Mouse (Mus musculus) CH12.LX (cell line): Measurements from ENCODE around the gene Cux1. TPM values are rescaled to one million over a fixed set of nuclear protein-coding genes. Genes with fewer than 3 reads are reported as not detected.

Experiments used
- DNase-seq: peaks from one replicate; pipeline ENCODE4 v3.0.0-alpha.2; 2013; ENCODE audit errors: extremely low read depth
- H3K27ac ChIP-seq: 2 replicates; pipeline ENCODE4 v1.5.1; 2012; ENCODE audit warnings: low read depth, mild to moderate bottlenecking, control low read depth, moderate library complexity; ENCODE audit not compliant: insufficient read depth
- H3K27me3 ChIP-seq: replicated peaks from 2 replicates; pipeline ENCODE3; 2012; ENCODE audit warnings: inconsistent platforms
- H3K36me3 ChIP-seq, 2 experiments: replicated peaks in 1 of 2; 2 replicates each; pipeline versions ENCODE3 to v1.6.1; 2012; ENCODE audit warnings: inconsistent platforms in 1 of 2, low read length in 1 of 2, mild to moderate bottlenecking in 1 of 2, mixed read lengths in 1 of 2, moderate library complexity in 1 of 2; ENCODE audit not compliant: control insufficient read depth in 1 of 2, insufficient read depth in 1 of 2
- H3K4me1 ChIP-seq, 2 experiments: 2 replicates each; pipeline ENCODE4 v1.6.1; 2012; ENCODE audit warnings: inconsistent platforms in 1 of 2, moderate library complexity in 1 of 2; ENCODE audit not compliant: insufficient read depth in 2 of 2, control insufficient read depth in 1 of 2
- H3K4me2 ChIP-seq: 2 replicates; pipeline ENCODE4 v1.6.1; 2012; ENCODE audit warnings: low read depth, mild to moderate bottlenecking, control low read depth; ENCODE audit not compliant: poor library complexity, insufficient read depth, severe bottlenecking
- H3K4me3 ChIP-seq, 3 experiments: fragments of 150-350 bp in 1 of 3; sonication (generic) in 1 of 3; replicated peaks in 1 of 3; 2 replicates each; pipeline versions ENCODE3 to v1.5.1; 2011 to 2012; ENCODE audit warnings: low read depth in 2 of 3, low read length in 2 of 3, mild to moderate bottlenecking in 2 of 3, moderate library complexity in 2 of 3, control low read depth in 1 of 3, improper control_type of control experiment in 1 of 3, inconsistent platforms in 1 of 3, mixed read lengths in 1 of 3; ENCODE audit not compliant: poor library complexity in 1 of 3
- H3K79me2 ChIP-seq: replicated peaks from 2 replicates; pipeline ENCODE4 v1.6.1; 2012; ENCODE audit warnings: mild to moderate bottlenecking, moderate library complexity; ENCODE audit not compliant: control insufficient read depth, poor library complexity, insufficient read depth, severe bottlenecking; ENCODE audit errors: extremely low read depth
- H3K9ac ChIP-seq: 2 replicates; pipeline ENCODE4 v1.6.1; 2012; ENCODE audit warnings: low read depth, mild to moderate bottlenecking, control low read depth, moderate library complexity; ENCODE audit not compliant: insufficient read depth
- H3K9me3 ChIP-seq: replicated peaks from 2 replicates; pipeline ENCODE3; 2012; ENCODE audit warnings: low read length, inconsistent platforms, mixed read lengths
- CHD2 ChIP-seq: IDR thresholded peaks from 2 replicates; pipeline ENCODE4 v1.6.1; 2011; ENCODE audit warnings: low read length, improper control_type of control experiment
- CTCF ChIP-seq, 2 experiments: IDR thresholded peaks in 1 of 2; conservative IDR thresholded peaks in 1 of 2; 2 replicates each; pipeline ENCODE4 v1.5.1; 2011 to 2012; ENCODE audit warnings: low read depth in 2 of 2, low read length in 2 of 2, improper control_type of control experiment in 1 of 2, inconsistent platforms in 1 of 2, mild to moderate bottlenecking in 1 of 2, moderate library complexity in 1 of 2
- ELF1 ChIP-seq: IDR thresholded peaks from 2 replicates; pipeline ENCODE4 v1.6.1; 2014; ENCODE audit warnings: low read depth, mild to moderate bottlenecking, inconsistent platforms, low read length, improper control_type of control experiment
- EP300 ChIP-seq: IDR thresholded peaks from 2 replicates; pipeline ENCODE4 v1.6.1; 2011; ENCODE audit warnings: low read length, improper control_type of control experiment
- ETS1 ChIP-seq: conservative IDR thresholded peaks from 2 replicates; pipeline ENCODE4 v1.6.1; 2012; ENCODE audit warnings: low read depth, mild to moderate bottlenecking, inconsistent platforms, low read length, improper control_type of control experiment, moderate library complexity
- HCFC1 ChIP-seq: IDR thresholded peaks from 2 replicates; pipeline ENCODE4 v1.6.1; 2012; ENCODE audit warnings: low read depth, mild to moderate bottlenecking, inconsistent platforms, low read length, improper control_type of control experiment
- KAT2A ChIP-seq: IDR thresholded peaks from 2 replicates; pipeline ENCODE4 v1.6.1; 2012; ENCODE audit warnings: low read length, improper control_type of control experiment, inconsistent platforms; ENCODE audit not compliant: insufficient replicate concordance
- MAX ChIP-seq: IDR thresholded peaks from 2 replicates; pipeline ENCODE4 v1.6.1; 2011; ENCODE audit warnings: low read length, improper control_type of control experiment
- MEF2A ChIP-seq: IDR thresholded peaks from 2 replicates; pipeline ENCODE4 v1.6.1; 2014; ENCODE audit warnings: low read depth, mild to moderate bottlenecking, inconsistent platforms, low read length, improper control_type of control experiment, borderline replicate concordance
- MXI1 ChIP-seq: IDR thresholded peaks from 2 replicates; pipeline ENCODE4 v1.6.1; 2011; ENCODE audit warnings: mild to moderate bottlenecking, low read depth, low read length, improper control_type of control experiment
- MYC ChIP-seq: IDR thresholded peaks from 2 replicates; pipeline ENCODE4 v1.6.1; 2011; ENCODE audit warnings: low read depth, mild to moderate bottlenecking, improper control_type of control experiment, low read length
- NELFE ChIP-seq: IDR thresholded peaks from 2 replicates; pipeline ENCODE4 v1.6.1; 2011; ENCODE audit warnings: low read depth, low read length, improper control_type of control experiment
- NRF1 ChIP-seq: IDR thresholded peaks from 2 replicates; pipeline ENCODE4 v1.6.1; 2014; ENCODE audit warnings: low read depth, mild to moderate bottlenecking, inconsistent platforms, low read length, improper control_type of control experiment, moderate library complexity
- PAX5 ChIP-seq: IDR thresholded peaks from 2 replicates; pipeline ENCODE4 v1.6.1; 2012; ENCODE audit warnings: low read length, inconsistent platforms, mixed read lengths
- RAD21 ChIP-seq: IDR thresholded peaks from 2 replicates; pipeline ENCODE4 v1.6.1; 2011; ENCODE audit warnings: low read depth, mild to moderate bottlenecking, low read length, improper control_type of control experiment, moderate library complexity
- RCOR1 ChIP-seq: conservative IDR thresholded peaks from 2 replicates; pipeline ENCODE4 v1.6.1; 2012; ENCODE audit warnings: low read depth, mild to moderate bottlenecking, inconsistent platforms, low read length, improper control_type of control experiment
- TBP ChIP-seq: conservative IDR thresholded peaks from 2 replicates; pipeline ENCODE4 v1.6.1; 2011; ENCODE audit warnings: low read depth, low read length, improper control_type of control experiment
- TCF12 ChIP-seq: IDR thresholded peaks from 2 replicates; pipeline ENCODE4 v1.6.1; 2014; ENCODE audit warnings: low read depth, mild to moderate bottlenecking, inconsistent platforms, low read length, improper control_type of control experiment
- UBTF ChIP-seq: IDR thresholded peaks from 2 replicates; pipeline ENCODE4 v1.6.1; 2012; ENCODE audit warnings: low read depth, mild to moderate bottlenecking, inconsistent platforms, low read length, improper control_type of control experiment, moderate library complexity
- USF1 ChIP-seq: IDR thresholded peaks from 2 replicates; pipeline ENCODE4 v1.6.1; 2014; ENCODE audit warnings: low read depth, mild to moderate bottlenecking, inconsistent platforms, low read length, improper control_type of control experiment
- ZC3H11A ChIP-seq: IDR thresholded peaks from 2 replicates; pipeline ENCODE4 v1.6.1; 2012; ENCODE audit warnings: low read depth, mild to moderate bottlenecking, inconsistent platforms, low read length, improper control_type of control experiment
- ZKSCAN1 ChIP-seq: IDR thresholded peaks from 2 replicates; pipeline ENCODE4 v1.6.1; 2012; ENCODE audit warnings: low read depth, inconsistent platforms, low read length, improper control_type of control experiment, borderline replicate concordance
- ZMIZ1 ChIP-seq: IDR thresholded peaks from 2 replicates; pipeline ENCODE4 v1.6.1; 2012; ENCODE audit warnings: low read depth, mild to moderate bottlenecking, inconsistent platforms, low read length, improper control_type of control experiment
- ZNF384 ChIP-seq: IDR thresholded peaks from 2 replicates; pipeline ENCODE4 v1.6.1; 2012; ENCODE audit warnings: low read depth, low read length, improper control_type of control experiment, inconsistent platforms
- dilution Hi-C: fragments of 300-500 bp; cut with MboI; formaldehyde crosslinking; loops from 2 replicates; pipeline ENCODE4 v1.14.3; 2020; ENCODE audit warnings: low sequenced_read_pairs; ENCODE audit not compliant: extremely low pct_unique_long_range_greater_than_20kb, extremely low pct_ligation_motif_present
- in situ Hi-C: fragments of 300-500 bp; cut with MboI; formaldehyde crosslinking; loops from 3 replicates; pipeline ENCODE4 v1.14.3; 2019; ENCODE audit warnings: low sequenced_read_pairs, low pct_ligation_motif_present, low pct_unique_long_range_greater_than_20kb, mixed read lengths
- polyA plus RNA-seq: library from polyadenylated mRNA; unstranded; fragments of >175 nt; gene quantifications from 2 replicates; pipeline ENCODE4 v1.2.1, GENCODE M21; 2012; ENCODE audit warnings: low read depth; ENCODE audit not compliant: insufficient read length
- total RNA-seq, 2 experiments: library from RNA; depleted of rRNA; stranded (reverse); fragments of 300-350 nt in 1 of 2; fragments of >200 nt in 1 of 2; gene quantifications; 2 replicates each; pipeline ENCODE4 v1.2.3; 2012 to 2014

The Cux1 gene
- total and polyA plus RNA-seq, 3 experiments, result 12.4 to 21.9 (median 19.6) TPM

GRCm38 (mm10) chr5:136396256-136396655, 171.0 kb downstream of the Cux1 start:
- in situ Hi-C loops, result no loop called here
- Histone ChIP-seq H3K9me3 (no peaks in the 10 kb centered on the region), H3K9ac (no peak overlapping the region), H3K4me3 (no peak overlapping the region), H3K4me1 (peaks cover 20 to 42% of the 10 kb centered on the region in 2 experiments)
- no peak for TF ChIP-seq ETS1
- no peak for TF ChIP-seq ZMIZ1
- TF ChIP-seq UBTF, result no peak
- no peak for TF ChIP-seq NRF1
- TF ChIP-seq MYC, result no peak
- no peak for TF ChIP-seq PAX5
- no peak for TF ChIP-seq ELF1
- no peak for TF ChIP-seq ZC3H11A
- no peak for TF ChIP-seq TCF12
- no peak for TF ChIP-seq CHD2
- TF ChIP-seq RAD21, result no peak
- no peak for TF ChIP-seq HCFC1
- TF ChIP-seq USF1, result no peak
- no peak for TF ChIP-seq EP300
- no peak for TF ChIP-seq MAX
- no peak for TF ChIP-seq NELFE
- TF ChIP-seq MEF2A, result no peak
- TF ChIP-seq, all 38 proteins: peak for 0
- Histone ChIP-seq H3K36me3 (peaks cover 0 to 14% of the 10 kb centered on the region in 2 experiments), H3K27ac (no peak overlapping the region), H3K27me3 (no peaks in the 10 kb centered on the region), H3K4me2 (no peak overlapping the region), H3K79me2 (no peaks in the 10 kb centered on the region)
- no peak for DNase-seq
- dilution Hi-C loops, result no loop called here

GRCm38 (mm10) chr5:136395600-136396195, 171.6 kb downstream of the Cux1 start:
- Histone ChIP-seq H3K4me2 (no peak overlapping the region), H3K4me3 (no peak overlapping the region), H3K9ac (no peak overlapping the region), H3K27me3 (no peaks in the 10 kb centered on the region), H3K4me1 (peaks cover 20 to 42% of the 10 kb centered on the region in 2 experiments), H3K79me2 (no peaks in the 10 kb centered on the region), H3K27ac (no peak overlapping the region), H3K36me3 (peaks cover 0 to 15% of the 10 kb centered on the region in 2 experiments), H3K9me3 (no peaks in the 10 kb centered on the region)
- TF ChIP-seq ZKSCAN1 (no peak), HCFC1 (no peak), KAT2A (no peak), RCOR1 (no peak), MYC (no peak), ZC3H11A (no peak), TBP (no peak), TCF12 (no peak), UBTF (no peak), MXI1 (no peak), CHD2 (no peak), MEF2A (no peak), USF1 (no peak), CTCF (conservative IDR thresholded peaks at IDR 0.05 in 1 of 2, IDR thresholded peaks at IDR 0.05 in 1 of 2; ENCODE audit: low read depth in 2 of 2, low read length in 2 of 2) (no peak), PAX5 (no peak), ZNF384 (no peak)
- dilution Hi-C loops, result no loop called here
- in situ Hi-C loops, result no loop called here
- DNase-seq, result no peak
